Mouse (Mus musculus): ENCODE results near the gene Trio. TPM values are rescaled to one million over a fixed set of nuclear protein-coding genes. Genes with fewer than 3 reads are reported as not detected.
A peak's percentile ranks its signal among the peaks of the same experiment; 100 is the strongest.

Trio gene
- polyA plus RNA-seq, 1 experiment from 2014 or later, result 65.1 TPM

DNA sequence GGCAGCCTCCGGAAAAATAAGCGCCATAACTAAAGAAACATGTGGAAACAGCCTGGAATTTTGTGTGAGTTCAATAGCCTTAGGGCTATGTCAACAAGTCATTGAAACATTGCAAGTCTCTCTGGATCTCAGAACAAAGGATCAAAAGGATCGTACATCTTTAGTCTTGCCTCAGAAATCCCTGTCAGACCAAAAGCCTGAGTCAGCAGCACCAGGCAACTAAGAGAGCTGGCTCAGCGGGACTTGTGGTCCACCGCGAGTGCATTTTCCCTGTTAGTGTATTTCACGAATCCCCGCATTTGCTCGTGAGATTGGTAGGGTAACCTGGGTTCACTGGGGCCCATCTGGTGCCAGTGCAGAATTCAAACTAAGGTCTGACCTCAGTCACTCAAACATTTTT is 343.0 kb downstream of the Trio start:
- Histone ChIP-seq H3K36me3 (ENCODE audit: control insufficient read depth, insufficient read depth, low read length) (no peaks in the 10 kb centered on the region), H3K4me2 (ENCODE audit: low read depth, low read length) (no peak overlapping the region), H3K9me3 (ENCODE audit: control insufficient read depth, low read length) (no peaks in the 10 kb centered on the region), H3K27me3 (ENCODE audit: control insufficient read depth, insufficient read depth, low read length) (0 out of 2 replicates have a peak, but pooled peaks cover 2% of the 10 kb centered on the region), H3K4me3 (ENCODE audit: low read depth, low read length) (no peak overlapping the region), H3K27ac (ENCODE audit: low read depth, low read length) (no peak overlapping the region), H3K4me1 (ENCODE audit: control insufficient read depth, insufficient read depth, low read length) (no peaks in the 10 kb centered on the region), H3K9ac (replicated peaks; ENCODE audit: low read depth, low read length) (no peak overlapping the region)
- WGBS, result 30% methylated on average over 9 of the region's 9 CpGs
- ATAC-seq (ENCODE audit: low read depth), result no peak

DNA sequence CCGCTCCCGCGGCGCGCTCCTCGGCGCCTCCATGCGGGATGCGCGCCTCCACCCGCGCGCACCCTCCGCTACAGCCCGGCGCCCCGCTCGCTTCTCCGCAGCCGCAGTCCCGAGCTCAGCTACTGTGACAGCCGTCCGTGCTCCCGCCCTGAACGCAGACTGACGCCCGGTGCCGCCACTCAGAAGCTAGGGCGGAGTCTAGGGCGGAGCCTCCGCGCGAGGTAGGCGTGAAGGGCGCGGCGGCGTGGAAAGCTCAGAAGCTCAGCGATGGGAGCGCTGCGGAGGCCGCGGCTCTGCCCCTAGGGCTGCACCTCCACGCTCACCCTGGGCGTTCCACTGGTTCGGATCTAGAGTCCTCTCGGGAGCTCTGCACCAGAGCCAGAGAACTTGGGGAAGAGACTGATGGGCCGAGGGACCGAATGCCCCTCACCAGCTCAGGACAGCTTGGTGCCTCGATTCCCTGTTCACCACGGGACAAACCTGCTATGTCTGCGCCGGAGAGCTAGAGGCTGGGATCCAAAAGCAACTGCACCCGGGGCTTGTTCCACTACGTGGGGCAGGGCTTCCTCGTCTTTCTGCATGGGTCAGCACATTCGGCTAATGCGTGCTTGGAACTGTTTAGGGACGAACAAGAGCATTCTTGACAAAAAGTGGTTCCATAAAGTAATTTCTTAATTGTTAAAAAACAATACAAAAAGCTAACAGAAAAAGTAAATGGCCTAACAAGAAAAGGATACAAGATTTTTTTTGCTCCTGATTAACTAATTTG is 344.0 kb downstream of the Trio start, which contains the start of gene Otulinl:
Otulinl (minus strand) TSS at position 161 of the 769 bp plus-strand sequence.
- H3K27me3 ChIP-seq (ENCODE audit: control insufficient read depth, insufficient read depth, low read length), result 0 out of 2 replicates have a peak, but pooled peaks cover 2% of the 10 kb centered on the region
- H3K36me3 ChIP-seq (ENCODE audit: control insufficient read depth, insufficient read depth, low read length), result no peaks in the 10 kb centered on the region
- H3K4me2 ChIP-seq (ENCODE audit: low read depth, low read length), result peak within 1 kb of the TSS; percentile 89
- peak; percentile 100 for ATAC-seq (ENCODE audit: low read depth)
- peak within 1 kb of the TSS; percentile 48 for H3K4me3 ChIP-seq (ENCODE audit: low read depth, low read length)
- peak within 1 kb of the TSS; percentile 52; the same call in 1 of the 2 replicates for H3K27ac ChIP-seq (ENCODE audit: low read depth, low read length)
- peak within 1 kb of the TSS; percentile 60 for H3K9ac ChIP-seq (replicated peaks; ENCODE audit: low read depth, low read length)
- under 1% methylated on average over 59 of the region's 59 CpGs for WGBS
- H3K4me1 ChIP-seq (ENCODE audit: control insufficient read depth, insufficient read depth, low read length), result no peaks in the 10 kb centered on the region
- H3K9me3 ChIP-seq (ENCODE audit: control insufficient read depth, low read length), result no peaks in the 10 kb centered on the region

DNA sequence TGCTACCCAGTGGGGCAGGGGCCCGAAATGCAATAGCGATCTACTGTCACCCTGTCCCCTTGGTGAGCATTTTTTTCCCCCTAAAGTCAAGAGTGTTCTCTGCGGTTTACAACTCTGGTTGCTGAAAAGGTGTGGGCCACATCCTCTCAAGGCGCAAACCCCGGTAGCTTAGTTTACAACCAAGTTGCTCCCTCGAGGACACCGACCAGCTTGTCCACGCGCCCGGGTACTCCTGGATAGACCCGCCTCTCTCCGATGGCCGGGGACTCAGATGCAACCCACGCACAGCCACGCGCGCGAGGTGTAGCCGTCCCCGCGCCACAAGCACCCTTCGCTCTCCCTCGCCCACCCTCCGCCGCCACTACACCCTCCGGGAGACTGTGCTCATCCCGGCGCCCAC is 344.7 kb downstream of the Trio start:
- H3K9me3 ChIP-seq (ENCODE audit: control insufficient read depth, low read length), result no peaks in the 10 kb centered on the region
- peak overlapping the region; percentile 89 for H3K4me2 ChIP-seq (ENCODE audit: low read depth, low read length)
- no peak for ATAC-seq (ENCODE audit: low read depth)
- H3K9ac ChIP-seq (replicated peaks; ENCODE audit: low read depth, low read length), result peak overlapping the region; percentile 60
- H3K4me1 ChIP-seq (ENCODE audit: control insufficient read depth, insufficient read depth, low read length), result no peaks in the 10 kb centered on the region
- 0 out of 2 replicates have a peak, but pooled peaks cover 2% of the 10 kb centered on the region for H3K27me3 ChIP-seq (ENCODE audit: control insufficient read depth, insufficient read depth, low read length)
- WGBS, result 3% methylated on average over 28 of the region's 28 CpGs
- peak overlapping the region; percentile 48 for H3K4me3 ChIP-seq (ENCODE audit: low read depth, low read length)
- peak overlapping the region; percentile 52; the same call in 1 of the 2 replicates for H3K27ac ChIP-seq (ENCODE audit: low read depth, low read length)
- H3K36me3 ChIP-seq (ENCODE audit: control insufficient read depth, insufficient read depth, low read length), result no peaks in the 10 kb centered on the region

Other genes with a start within 250 kb of the Trio start
- 0.36 and 0.60 TPM in 2 replicates for gene Dnah5, start 177.9 kb upstream of the Trio start, polyA plus RNA-seq (2014; fragmentation: Nextera tagmentation; extraction: Ambion mirVana)